Mouse (Mus musculus) testis, adult 2 months (tissue): ENCODE measurements around the gene E030030I06Rik. TPM values are rescaled to one million over a fixed set of nuclear protein-coding genes. Genes with fewer than 3 reads are reported as not detected.
"Not testable (repeated sequence)": the region's sequence is repeated elsewhere in the genome, so short reads cannot be mapped to it uniquely, and the experiment has no call there.

Source experiments
- H3K27ac ChIP-seq: fragments of 200-500 bp; 2 replicates; pipeline ENCODE4 v1.5.1; 2012; ENCODE audit warnings: low read depth, low read length; ENCODE audit not compliant: control insufficient read depth, insufficient read depth
- H3K27me3 ChIP-seq: fragments of 200-500 bp; 2 replicates; pipeline ENCODE4 v1.6.1; 2012; ENCODE audit warnings: mild to moderate bottlenecking, low read length, moderate library complexity; ENCODE audit not compliant: control insufficient read depth, insufficient read depth
- H3K36me3 ChIP-seq: fragments of 200-500 bp; 2 replicates; pipeline ENCODE4 v1.6.1; 2012; ENCODE audit warnings: mild to moderate bottlenecking, low read length; ENCODE audit not compliant: control insufficient read depth, insufficient read depth
- H3K4me1 ChIP-seq: fragments of 200-500 bp; 2 replicates; pipeline ENCODE4 v1.6.1; 2012; ENCODE audit warnings: low read length; ENCODE audit not compliant: control insufficient read depth, insufficient read depth
- H3K4me3 ChIP-seq: fragments of 200-500 bp; 2 replicates; pipeline ENCODE4 v1.5.1; 2012; ENCODE audit warnings: low read depth, mild to moderate bottlenecking, low read length, moderate library complexity, mixed read lengths; ENCODE audit not compliant: control insufficient read depth
- CTCF ChIP-seq: fragments of 200-500 bp; IDR thresholded peaks from 2 replicates; pipeline ENCODE4 v1.5.1; 2012; ENCODE audit warnings: low read depth, mild to moderate bottlenecking, inconsistent platforms, low read length, moderate library complexity; ENCODE audit not compliant: control insufficient read depth, insufficient read depth, insufficient replicate concordance
- POLR2A ChIP-seq: fragments of 200-500 bp; IDR thresholded peaks from 2 replicates; pipeline ENCODE4 v1.6.1; 2012; ENCODE audit warnings: low read depth, mild to moderate bottlenecking, inconsistent platforms, low read length, moderate library complexity; ENCODE audit not compliant: control insufficient read depth
- polyA plus RNA-seq: library from polyadenylated mRNA; depleted of rRNA; stranded (reverse); fragments of >200 nt; gene quantifications from 2 replicates; pipeline ENCODE4 v1.2.3, GENCODE M21; 2012; rRNA removed

Gene E030030I06Rik
- polyA plus RNA-seq, 1 experiment = 0.22 TPM

DNA sequence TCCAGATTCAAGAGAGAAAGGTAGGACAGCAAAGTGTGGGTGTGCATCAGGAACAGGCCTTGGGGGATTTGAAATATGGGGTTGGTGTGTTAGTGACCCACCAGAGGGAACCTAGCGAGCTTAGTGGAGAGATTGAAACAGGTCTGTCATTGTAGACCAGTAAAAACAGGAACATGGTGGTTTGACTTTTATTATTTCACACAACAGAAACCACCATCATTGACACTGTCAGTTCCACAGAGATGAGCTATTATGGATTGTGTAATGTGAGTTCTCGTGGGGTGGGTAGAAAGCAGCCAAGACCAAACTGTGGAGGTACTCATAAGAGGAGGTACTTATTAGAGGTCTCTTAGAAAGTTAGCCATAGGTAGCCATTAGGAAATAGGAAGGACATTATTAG is 74.5 kb downstream of the E030030I06Rik start:
- no peaks in the 10 kb centered on the region for H3K27me3 ChIP-seq
- H3K27ac ChIP-seq = no peak overlapping the region
- no peaks in the 10 kb centered on the region for H3K4me1 ChIP-seq
- TF ChIP-seq POLR2A (no peak), CTCF (no peak)
- H3K36me3 ChIP-seq = no peaks in the 10 kb centered on the region
- no peak overlapping the region for H3K4me3 ChIP-seq

DNA sequence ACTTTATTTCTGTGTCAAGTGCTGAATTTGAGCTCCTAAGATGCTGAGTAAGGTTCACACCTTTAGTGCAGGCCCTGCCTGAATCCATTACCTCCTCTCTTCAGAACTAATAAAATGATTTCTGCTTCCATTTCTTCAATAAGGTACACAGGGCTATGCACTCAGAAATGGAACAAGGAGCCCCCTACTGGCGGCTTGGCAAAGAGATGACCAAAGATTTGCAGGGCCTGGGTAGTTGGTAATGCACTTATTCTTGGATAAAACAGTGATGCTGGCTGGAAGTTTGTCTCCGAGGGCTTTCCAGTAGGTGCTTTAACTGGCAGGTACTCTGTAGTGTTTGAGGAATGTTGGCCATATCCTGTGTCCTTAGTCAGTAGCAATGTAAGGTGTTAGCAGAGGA is 76.3 kb downstream of the E030030I06Rik start:
- no peak overlapping the region for H3K4me3 ChIP-seq
- TF ChIP-seq POLR2A (no peak), CTCF (no peak)
- no peaks in the 10 kb centered on the region for H3K36me3 ChIP-seq
- H3K4me1 ChIP-seq = no peaks in the 10 kb centered on the region
- H3K27ac ChIP-seq = no peak overlapping the region
- no peaks in the 10 kb centered on the region for H3K27me3 ChIP-seq

DNA sequence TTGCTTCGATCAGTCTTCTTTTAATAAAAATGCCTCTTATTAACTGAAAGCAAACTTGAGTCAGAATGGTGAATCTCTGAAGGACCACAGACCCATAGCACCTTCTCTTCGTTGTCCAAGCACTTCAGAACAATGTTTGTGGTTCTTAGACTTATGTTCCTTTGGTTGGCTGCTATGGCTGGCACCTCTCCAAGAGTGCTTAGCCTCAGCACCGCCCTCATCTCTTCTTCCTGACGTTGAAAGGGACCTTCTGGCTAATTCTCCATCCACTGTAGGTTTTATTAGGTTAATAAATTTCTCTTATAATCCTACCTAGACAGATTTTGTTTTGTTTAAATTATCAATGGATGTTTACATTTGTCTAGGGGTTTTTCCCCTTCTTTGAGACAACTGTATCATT is 78.5 kb downstream of the E030030I06Rik start:
- no peak for TF ChIP-seq POLR2A
- no peak for TF ChIP-seq CTCF
- Histone ChIP-seq H3K36me3 (no peaks in the 10 kb centered on the region), H3K4me3 (no peak overlapping the region), H3K27ac (no peak overlapping the region), H3K27me3 (no peaks in the 10 kb centered on the region), H3K4me1 (no peaks in the 10 kb centered on the region)

DNA sequence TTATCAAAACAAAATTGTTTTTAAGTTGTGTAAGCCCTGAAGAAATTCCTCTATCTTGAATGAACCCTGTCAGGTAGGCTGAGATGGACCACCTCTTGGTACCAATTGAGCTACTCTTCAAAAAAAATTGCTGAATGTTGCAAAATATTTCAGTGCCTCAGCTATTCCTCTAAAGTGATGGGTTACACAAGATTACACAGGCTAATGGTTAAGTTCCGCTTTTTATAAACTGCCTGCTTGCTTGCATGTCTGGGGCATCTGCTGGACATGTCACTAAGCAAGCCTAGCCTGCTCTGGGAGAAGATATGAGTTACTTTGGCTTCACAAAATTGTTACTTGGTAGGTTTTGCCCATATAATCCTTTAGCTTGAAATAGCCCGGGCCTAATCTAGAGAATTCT is 78.9 kb downstream of the E030030I06Rik start:
- Histone ChIP-seq H3K4me1 (no peaks in the 10 kb centered on the region), H3K4me3 (no peak overlapping the region), H3K27ac (no peak overlapping the region), H3K27me3 (no peaks in the 10 kb centered on the region), H3K36me3 (no peaks in the 10 kb centered on the region)
- TF ChIP-seq POLR2A (no peak), CTCF (no peak)

DNA sequence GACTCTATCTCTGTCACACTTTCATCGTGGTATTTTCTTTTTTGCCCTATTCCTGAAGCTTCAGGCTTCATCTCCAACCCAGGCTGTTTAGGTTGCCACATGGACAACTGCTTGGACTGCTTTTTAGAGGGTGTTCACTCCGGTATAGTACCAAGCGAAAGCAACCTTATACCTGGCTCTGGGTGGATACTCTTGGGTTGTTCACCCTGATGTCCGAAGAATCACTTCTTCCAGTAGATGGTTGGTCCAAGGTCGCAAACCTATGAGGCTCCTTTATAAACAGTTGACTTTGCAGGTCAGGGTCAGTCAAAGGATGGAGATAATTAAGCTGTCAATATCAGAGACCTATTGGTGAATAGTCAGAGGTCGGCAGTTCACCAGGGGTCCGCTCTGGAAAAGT is 81.1 kb downstream of the E030030I06Rik start, which contains the start of gene 4930444G20Rik:
TSS of gene 4930444G20Rik (minus strand) at position 101 of the 400 bp plus-strand sequence.
- not testable (repeated sequence) for H3K36me3 ChIP-seq, H3K27me3 ChIP-seq, H3K4me1 ChIP-seq
- H3K27ac ChIP-seq = peak within 1 kb of the TSS; percentile 13; the same call in 1 of the 2 replicates
- H3K4me3 ChIP-seq = peak within 1 kb of the TSS; percentile 85

Other genes starting within 250 kb of the E030030I06Rik start
- gene 4930444G20Rik, start 81.2 kb downstream of the E030030I06Rik start, polyA plus RNA-seq = 12.5 and 13.6 TPM in 2 replicates
- 0.07 and 0.12 TPM in 2 replicates for gene Raet1e, start 9.3 kb upstream of the E030030I06Rik start, polyA plus RNA-seq
- not detected in 2 replicates for gene H60b, start 9.3 kb upstream of the E030030I06Rik start, polyA plus RNA-seq
- 0.20 and 0.21 TPM in 2 replicates for gene Raet1d, start 211.3 kb upstream of the E030030I06Rik start, polyA plus RNA-seq